Mouse (Mus musculus) hindbrain, embryonic 13.5 days (tissue): Measurements from ENCODE around the gene Lnpep. TPM values are rescaled to one million over a fixed set of nuclear protein-coding genes. Genes with fewer than 3 reads are reported as not detected.

Experiments used
- polyA plus RNA-seq: library from polyadenylated mRNA; unstranded; fragments of >200 nt; fragmentation: Nextera tagmentation; extraction: Ambion mirVana; gene quantifications from 2 replicates; pipeline ENCODE4 v1.2.1, GENCODE M21; 2015

Gene Lnpep
- polyA plus RNA-seq, 1 experiment from 2014 or later, result 8.4 TPM

Other genes starting within 250 kb of the Lnpep start
- 9.3 and 12.4 TPM in 2 replicates for gene Lix1, start 222.4 kb downstream of the Lnpep start, polyA plus RNA-seq
- gene Vmn2r90, start 78.7 kb upstream of the Lnpep start, polyA plus RNA-seq, result not detected in 2 replicates
- gene Spaca6, start 202.1 kb upstream of the Lnpep start, polyA plus RNA-seq, result 34.0 and 38.5 TPM in 2 replicates
- 1.1 and 1.2 TPM in 2 replicates for gene Has1, start 230.2 kb upstream of the Lnpep start, polyA plus RNA-seq